Mouse (Mus musculus): Measurements from ENCODE around the gene Gm28308. TPM values are rescaled to one million over a fixed set of nuclear protein-coding genes. Genes with fewer than 3 reads are reported as not detected.

Gm28308 gene
- total and polyA plus RNA-seq, 2 experiments from 2014 or later: not detected

DNA sequence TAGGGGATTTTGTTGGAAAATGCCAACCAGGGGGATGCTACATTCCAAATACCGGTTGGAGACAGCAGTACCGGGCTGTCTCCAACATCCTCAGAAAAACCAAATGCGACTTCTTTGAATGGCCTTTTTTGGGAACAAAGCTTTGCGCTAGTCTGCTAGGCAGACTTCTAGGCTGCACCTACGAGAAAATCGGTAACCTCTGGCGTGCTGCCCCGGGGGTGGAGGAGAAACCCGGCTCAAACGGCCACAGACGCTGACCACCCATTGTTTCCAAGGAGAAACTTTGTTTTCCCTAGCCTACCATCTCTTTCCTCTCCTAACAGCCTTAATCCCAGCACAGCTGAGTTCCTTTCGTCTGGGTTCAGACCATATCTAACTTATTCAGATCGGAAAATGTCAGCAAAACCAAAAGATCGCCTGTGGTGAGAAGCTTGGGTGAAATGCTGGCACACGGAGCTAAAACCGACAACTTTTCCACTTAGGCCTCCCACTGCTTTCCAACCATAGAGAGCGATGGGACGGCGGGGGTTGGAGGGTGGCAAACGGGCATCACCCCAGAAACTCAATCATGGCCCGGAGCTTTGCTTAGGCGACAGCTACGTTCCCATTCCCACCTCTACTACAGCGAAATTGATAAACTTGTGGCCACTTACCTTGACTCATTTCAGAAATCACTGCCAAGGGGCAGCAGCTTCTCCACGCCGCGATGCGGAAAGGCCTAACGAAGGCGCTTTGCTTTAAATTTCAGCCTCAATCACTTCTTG, 26.7 kb upstream of the Gm28308 start:
- Histone ChIP-seq H3K27ac (ENCODE audit: low read depth, low read length) (no peak overlapping the region), H3K4me3 (ENCODE audit: low read depth, low read length) (no peak overlapping the region), H3K9me3 (ENCODE audit: low read length) (no peaks in the 10 kb centered on the region), H3K4me2 (ENCODE audit: low read depth, low read length, poor library complexity, severe bottlenecking) (no peak overlapping the region), H3K4me1 (ENCODE audit: insufficient read depth, low read length) (no peaks in the 10 kb centered on the region), H3K36me3 (ENCODE audit: insufficient read depth, low read length) (no peaks in the 10 kb centered on the region), H3K27me3 (ENCODE audit: insufficient read depth, low read length) (peaks cover 95% of the 10 kb centered on the region), H3K9ac (replicated peaks; ENCODE audit: low read length, poor library complexity, severe bottlenecking) (no peak overlapping the region)
- ATAC-seq (ENCODE audit: low FRiP score) (no peak), DNase-seq (ENCODE audit: low spot score) (no peak)
- 2% methylated on average over 30 of the region's 30 CpGs for WGBS
- TF ChIP-seq CTCF (IDR thresholded peaks at IDR 0.05): no peak

DNA sequence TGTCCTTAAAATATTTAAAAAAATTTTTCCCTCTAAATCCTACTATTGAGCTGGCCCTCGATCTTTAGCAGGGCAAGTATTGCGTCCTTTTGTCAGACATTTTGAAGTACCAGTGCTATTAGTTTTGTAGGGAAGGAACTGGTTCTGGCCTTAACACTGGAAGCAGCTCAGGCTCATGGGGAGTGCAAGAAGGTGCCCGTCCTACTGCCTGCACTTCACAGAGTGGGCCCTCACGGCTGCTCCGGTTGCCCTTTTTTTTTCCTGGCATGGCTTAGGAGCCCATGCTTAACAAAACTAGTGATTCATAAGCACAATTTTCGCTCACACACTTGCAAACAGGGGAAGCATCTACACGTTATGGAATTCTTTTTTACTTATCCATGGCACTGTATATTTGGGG, 25.8 kb upstream of the Gm28308 start:
- Histone ChIP-seq H3K27me3 (ENCODE audit: insufficient read depth, low read length) (peaks cover 97% of the 10 kb centered on the region), H3K4me3 (ENCODE audit: low read depth, low read length) (no peak overlapping the region), H3K36me3 (ENCODE audit: insufficient read depth, low read length) (no peaks in the 10 kb centered on the region), H3K9ac (replicated peaks; ENCODE audit: low read length, poor library complexity, severe bottlenecking) (no peak overlapping the region), H3K9me3 (ENCODE audit: low read length) (no peaks in the 10 kb centered on the region), H3K27ac (ENCODE audit: low read depth, low read length) (no peak overlapping the region), H3K4me1 (ENCODE audit: insufficient read depth, low read length) (no peaks in the 10 kb centered on the region), H3K4me2 (ENCODE audit: low read depth, low read length, poor library complexity, severe bottlenecking) (no peak overlapping the region)
- DNase-seq (ENCODE audit: low spot score) (no peak), ATAC-seq (ENCODE audit: low FRiP score) (no peak)
- TF ChIP-seq CTCF (IDR thresholded peaks at IDR 0.05): no peak
- WGBS: 1% methylated on average over 7 of the region's 7 CpGs

DNA sequence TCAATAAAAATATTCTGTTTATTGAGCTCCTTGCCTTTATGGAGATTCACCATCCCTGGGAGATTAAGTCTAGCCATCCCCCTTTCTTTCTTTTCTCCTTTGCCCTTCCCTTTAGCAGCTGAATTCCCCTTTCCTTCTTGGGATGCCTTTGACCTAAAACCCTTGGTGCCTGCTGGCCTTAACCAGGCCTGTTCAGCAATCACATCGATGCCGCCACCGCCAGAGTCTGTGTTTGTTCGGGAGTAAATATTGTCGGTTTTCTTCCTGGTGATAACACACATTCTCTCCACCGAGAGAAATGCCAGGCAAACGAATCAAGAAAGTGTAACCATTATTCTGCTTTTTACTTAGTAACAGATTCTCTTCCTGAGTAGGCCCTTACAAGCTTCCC, 25.0 kb upstream of the Gm28308 start:
- Histone ChIP-seq H3K4me2 (ENCODE audit: low read depth, low read length, poor library complexity, severe bottlenecking) (no peak overlapping the region), H3K9ac (replicated peaks; ENCODE audit: low read length, poor library complexity, severe bottlenecking) (no peak overlapping the region), H3K36me3 (ENCODE audit: insufficient read depth, low read length) (no peaks in the 10 kb centered on the region), H3K27ac (ENCODE audit: low read depth, low read length) (no peak overlapping the region), H3K9me3 (ENCODE audit: low read length) (no peaks in the 10 kb centered on the region), H3K4me1 (ENCODE audit: insufficient read depth, low read length) (no peaks in the 10 kb centered on the region), H3K27me3 (ENCODE audit: insufficient read depth, low read length) (peaks cover 96% of the 10 kb centered on the region), H3K4me3 (ENCODE audit: low read depth, low read length) (no peak overlapping the region)
- ATAC-seq (ENCODE audit: low FRiP score): no peak
- no peak for TF ChIP-seq CTCF (IDR thresholded peaks at IDR 0.05)
- WGBS: 2% methylated on average over 7 of the region's 7 CpGs
- no peak for DNase-seq (ENCODE audit: low spot score)

DNA sequence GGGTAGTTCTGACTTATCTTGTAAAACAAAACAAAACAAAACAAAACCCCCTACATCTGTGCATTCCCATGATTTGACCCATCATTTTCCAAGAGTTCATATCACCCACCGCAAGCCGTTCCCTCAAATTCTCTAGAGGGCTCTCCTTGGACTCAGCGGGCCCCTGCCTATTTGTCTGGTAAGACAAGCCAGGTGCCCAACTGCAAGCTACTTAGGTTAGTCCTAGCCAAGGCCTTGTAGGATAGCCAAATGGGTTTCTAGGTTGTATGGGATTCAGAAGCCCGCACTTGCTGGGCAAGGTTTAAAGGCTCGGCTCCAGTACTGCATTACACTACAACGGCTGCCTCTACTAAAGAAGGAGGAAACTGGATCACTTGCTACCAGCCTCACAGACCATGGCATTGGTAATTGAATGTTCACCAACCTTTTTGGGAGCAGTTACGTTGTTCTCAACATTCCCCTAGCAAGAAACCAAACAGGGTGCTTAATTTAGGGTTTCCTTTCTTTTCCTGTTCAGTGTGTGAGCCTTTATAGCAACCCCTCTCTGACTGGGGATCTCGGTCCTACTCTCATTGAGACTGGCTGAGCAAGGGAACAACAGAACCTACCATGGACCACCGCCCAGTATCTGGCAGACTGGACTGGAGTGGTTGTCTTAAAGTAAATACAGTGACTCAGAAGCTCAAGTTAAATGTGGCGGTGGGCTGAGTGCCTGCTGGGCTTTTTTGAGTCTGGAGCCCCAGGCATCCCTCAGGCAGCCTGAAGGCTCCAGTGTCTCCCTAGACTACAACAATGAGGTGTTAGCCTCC, 24.4 kb upstream of the Gm28308 start:
- no peak overlapping the region for H3K9ac ChIP-seq (replicated peaks; ENCODE audit: low read length, poor library complexity, severe bottlenecking)
- no peaks in the 10 kb centered on the region for H3K36me3 ChIP-seq (ENCODE audit: insufficient read depth, low read length)
- no peaks in the 10 kb centered on the region for H3K4me1 ChIP-seq (ENCODE audit: insufficient read depth, low read length)
- H3K27me3 ChIP-seq (ENCODE audit: insufficient read depth, low read length): peaks cover 95% of the 10 kb centered on the region
- no peak for TF ChIP-seq CTCF (IDR thresholded peaks at IDR 0.05)
- no peak for DNase-seq (ENCODE audit: low spot score)
- whole genome bisulfite sequencing: 9% methylated on average over 10 of the region's 10 CpGs
- H3K4me3 ChIP-seq (ENCODE audit: low read depth, low read length): no peak overlapping the region
- no peak overlapping the region for H3K27ac ChIP-seq (ENCODE audit: low read depth, low read length)
- no peak for ATAC-seq (ENCODE audit: low FRiP score)
- no peak overlapping the region for H3K4me2 ChIP-seq (ENCODE audit: low read depth, low read length, poor library complexity, severe bottlenecking)
- no peaks in the 10 kb centered on the region for H3K9me3 ChIP-seq (ENCODE audit: low read length)

DNA sequence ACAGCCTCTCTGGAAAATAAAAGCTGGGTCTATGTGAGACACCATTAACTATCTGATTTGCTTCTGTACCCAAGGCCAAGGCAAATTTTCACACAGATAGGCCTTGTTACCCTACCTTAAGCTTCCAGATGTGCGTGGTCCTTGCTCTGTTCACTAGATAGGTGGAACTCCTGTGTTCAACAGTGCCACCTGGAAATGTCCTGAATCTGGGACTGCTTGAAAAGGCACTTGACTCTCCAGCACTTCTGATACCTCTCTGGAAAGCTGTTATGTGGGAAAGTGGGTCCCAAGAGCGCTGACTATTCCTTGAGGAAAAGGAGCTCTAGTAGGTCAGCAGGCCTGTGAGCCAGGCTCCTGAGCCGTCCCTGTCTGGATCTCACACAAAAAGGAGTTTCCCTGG, 23.7 kb upstream of the Gm28308 start:
- Histone ChIP-seq H3K4me3 (ENCODE audit: low read depth, low read length) (no peak overlapping the region), H3K4me1 (ENCODE audit: insufficient read depth, low read length) (no peaks in the 10 kb centered on the region), H3K9ac (replicated peaks; ENCODE audit: low read length, poor library complexity, severe bottlenecking) (no peak overlapping the region), H3K9me3 (ENCODE audit: low read length) (no peaks in the 10 kb centered on the region), H3K4me2 (ENCODE audit: low read depth, low read length, poor library complexity, severe bottlenecking) (no peak overlapping the region), H3K27ac (ENCODE audit: low read depth, low read length) (no peak overlapping the region), H3K27me3 (ENCODE audit: insufficient read depth, low read length) (peaks cover 95% of the 10 kb centered on the region), H3K36me3 (ENCODE audit: insufficient read depth, low read length) (no peaks in the 10 kb centered on the region)
- no peak for ATAC-seq (ENCODE audit: low FRiP score)
- TF ChIP-seq CTCF (IDR thresholded peaks at IDR 0.05): no peak
- DNase-seq (ENCODE audit: low spot score): no peak
- 15% methylated on average over 3 of the region's 3 CpGs for WGBS

DNA sequence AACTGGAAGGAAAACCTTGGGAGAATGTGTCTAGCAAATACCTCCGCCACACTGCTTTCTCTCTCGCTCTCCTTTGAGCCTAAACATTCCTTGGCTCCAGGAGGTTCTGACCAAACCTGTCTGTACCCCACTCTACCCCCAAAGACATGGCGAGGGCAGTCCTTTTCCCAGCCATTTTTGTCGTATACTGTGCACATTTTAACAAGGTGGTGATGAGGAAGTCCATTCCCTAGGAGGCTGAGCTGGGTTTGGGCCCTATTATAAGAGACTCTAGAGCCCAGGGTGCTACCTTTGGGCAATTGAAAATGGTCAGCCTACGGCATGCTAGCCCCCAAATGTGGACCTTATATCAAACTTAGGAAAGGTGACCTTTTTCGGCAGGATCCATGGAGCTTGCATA, 22.7 kb upstream of the Gm28308 start:
- 18% methylated on average over 6 of the region's 6 CpGs for WGBS
- Histone ChIP-seq H3K27ac (ENCODE audit: low read depth, low read length) (no peak overlapping the region), H3K27me3 (ENCODE audit: insufficient read depth, low read length) (peaks cover 92% of the 10 kb centered on the region), H3K9me3 (ENCODE audit: low read length) (no peaks in the 10 kb centered on the region), H3K4me1 (ENCODE audit: insufficient read depth, low read length) (no peaks in the 10 kb centered on the region), H3K36me3 (ENCODE audit: insufficient read depth, low read length) (no peaks in the 10 kb centered on the region), H3K4me3 (ENCODE audit: low read depth, low read length) (no peak overlapping the region), H3K4me2 (ENCODE audit: low read depth, low read length, poor library complexity, severe bottlenecking) (no peak overlapping the region), H3K9ac (replicated peaks; ENCODE audit: low read length, poor library complexity, severe bottlenecking) (no peak overlapping the region)
- DNase-seq (ENCODE audit: low spot score): no peak
- no peak for ATAC-seq (ENCODE audit: low FRiP score)
- no peak for TF ChIP-seq CTCF (IDR thresholded peaks at IDR 0.05)
